Mouse (Mus musculus): ENCODE measurements around the gene Slc9b1. TPM values are rescaled to one million over a fixed set of nuclear protein-coding genes. Genes with fewer than 3 reads are reported as not detected.

Slc9b1 gene
- polyA plus RNA-seq (2017; shearing (Covaris generic)), result 1 to 10 TPM in 1 of 2 experiments, under 1 TPM in 1; 0.20 to 3.6 TPM

GRCm38 (mm10) chr3:135347739-135348264 is at the start of gene Slc9b1:
TSS of gene Slc9b1 (plus strand) at chr3:135348029.

GRCm38 (mm10) chr3:135307411-135308259 is 40.2 kb upstream of the Slc9b1 start, which contains the start of gene Slc9b2:
TSS of gene Slc9b2 (plus strand) at chr3:135307700.

GRCm38 (mm10) chr3:135423608-135424212 is 75.9 kb downstream of the Slc9b1 start, which contains the start of gene Cisd2:
TSS of gene Cisd2 (minus strand) at chr3:135423925.

GRCm38 (mm10) chr3:135437758-135438495 is 90.1 kb downstream of the Slc9b1 start, which contains the start of gene Ube2d3:
TSS of gene Ube2d3 (plus strand) at chr3:135438149.

Other genes starting within 250 kb of the Slc9b1 start
- gene Cenpe, start 135.5 kb upstream of the Slc9b1 start, polyA plus RNA-seq (2017; shearing (Covaris generic)), result under 1 TPM; 0.72 to 0.98 TPM
- gene Bdh2, start 66.8 kb upstream of the Slc9b1 start, polyA plus RNA-seq (2017; shearing (Covaris generic)), result under 1 TPM; 0.06 to 0.98 TPM
- gene Slc9b2, start 40.3 kb upstream of the Slc9b1 start, polyA plus RNA-seq (2017; shearing (Covaris generic)), result 10 to 100 TPM in 1 of 2 experiments, 1 to 10 TPM in 1; 7.3 to 15.9 TPM
- 10 to 100 TPM; 56.6 to 76.1 TPM for gene Cisd2, start 75.9 kb downstream of the Slc9b1 start, polyA plus RNA-seq (2017; shearing (Covaris generic))
- gene Ube2d3, start 90.1 kb downstream of the Slc9b1 start, polyA plus RNA-seq (2017; shearing (Covaris generic)), result 100 to 1,000 TPM; 582 to 675 TPM
- gene Manba, start 137.6 kb downstream of the Slc9b1 start, polyA plus RNA-seq (2017; shearing (Covaris generic)), result 10 to 100 TPM; 32.0 to 37.2 TPM

Data from inflammation-experienced regulatory T-cells (primary cell).